Mouse (Mus musculus) intestine, embryonic 14.5 days (tissue): ENCODE data around the gene Pole4. TPM values are rescaled to one million over a fixed set of nuclear protein-coding genes. Genes with fewer than 3 reads are reported as not detected.
"Not testable (repeated sequence)": the region's sequence is repeated elsewhere in the genome, so short reads cannot be mapped to it uniquely, and the experiment has no call there.

Source experiments
- ATAC-seq: fragments of 200-750 bp; cut with Nextera tagmentation; replicated peaks from 2 replicates; pipeline ENCODE4 v1.8.0; 2017; ENCODE audit warnings: low read depth, moderate number of reproducible peaks, moderate TSS enrichment, moderate library complexity; ENCODE audit not compliant: low FRiP score, low TSS enrichment
- DNase-seq: peaks from one replicate; pipeline ENCODE4 v3.0.0-alpha.2; 2018; ENCODE audit warnings: low spot score
- H3K27ac ChIP-seq: fragments of 300-500 bp; sonication (generic); 2 replicates; pipeline ENCODE4 v1.5.1; 2014; ENCODE audit warnings: low read depth, mild to moderate bottlenecking, control low read depth
- H3K27me3 ChIP-seq: fragments of 300-500 bp; sonication (generic); replicated peaks from 2 replicates; pipeline ENCODE4 v1.6.1; 2014; ENCODE audit warnings: low read length, control low read depth; ENCODE audit not compliant: control insufficient read depth, insufficient read depth
- H3K36me3 ChIP-seq: fragments of 300-500 bp; sonication (generic); 2 replicates; pipeline ENCODE4 v1.6.1; 2014; ENCODE audit warnings: low read length, control low read depth; ENCODE audit not compliant: control insufficient read depth, insufficient read depth
- H3K4me1 ChIP-seq: fragments of 300-500 bp; sonication (generic); replicated peaks from 2 replicates; pipeline ENCODE4 v1.6.1; 2014; ENCODE audit warnings: low read length, control low read depth, mixed read lengths; ENCODE audit not compliant: control insufficient read depth, insufficient read depth
- H3K4me2 ChIP-seq: fragments of 300-500 bp; sonication (generic); 2 replicates; pipeline ENCODE4 v1.6.1; 2014; ENCODE audit warnings: low read length
- H3K4me3 ChIP-seq: fragments of 300-500 bp; sonication (generic); 2 replicates; pipeline ENCODE4 v1.5.1; 2014; ENCODE audit warnings: low read depth, low read length, control low read depth, mixed read lengths
- H3K9ac ChIP-seq: fragments of 300-500 bp; sonication (generic); 2 replicates; pipeline ENCODE4 v1.6.1; 2014; ENCODE audit warnings: mild to moderate bottlenecking, low read length
- H3K9me3 ChIP-seq: fragments of 300-500 bp; sonication (generic); 2 replicates; pipeline ENCODE4 v1.6.1; 2016; ENCODE audit warnings: low read length, control low read depth; ENCODE audit not compliant: control insufficient read depth
- WGBS: fragments of 180-500 bp; shearing (Covaris S2); extraction: QIAGEN DNeasy Blood & Tissue Kit; methylation state at CpG from one replicate; pipeline ENCODE4 v1.1.7; 2014; 5-methylcytosine and 5-hydroxymethylcytosine counted together
- polyA plus RNA-seq: library from polyadenylated mRNA; unstranded; fragments of >200 nt; fragmentation: Nextera tagmentation; extraction: Ambion mirVana; gene quantifications from 2 replicates; pipeline ENCODE4 v1.2.1, GENCODE M21; 2014

Gene Pole4
- polyA plus RNA-seq, 1 experiment from 2014 or later, result 107 TPM

DNA sequence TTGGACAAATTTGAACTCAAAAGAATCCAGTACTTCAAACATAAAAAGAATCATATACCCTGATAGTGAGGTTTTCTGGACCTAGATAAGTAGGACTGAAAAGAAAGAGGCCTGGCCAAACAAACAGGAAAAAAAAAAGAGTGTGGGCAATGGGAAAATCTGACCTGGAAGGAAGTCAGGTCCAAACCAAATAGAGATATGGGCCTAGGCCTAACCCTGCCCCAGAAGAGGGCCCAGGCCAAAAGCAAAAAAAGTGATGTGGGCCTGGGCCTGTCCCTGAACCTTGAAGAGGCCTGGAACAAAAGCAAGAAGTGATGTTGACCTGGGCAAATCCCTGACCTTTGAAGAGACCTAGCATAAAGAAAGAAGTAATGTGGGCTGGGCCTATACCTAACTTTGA lies 21.0 kb downstream of the Pole4 start:
- Histone ChIP-seq H3K4me2 (no peak overlapping the region), H3K4me3 (no peak overlapping the region), H3K27me3 (no peaks in the 10 kb centered on the region), H3K36me3 (no peaks in the 10 kb centered on the region), H3K9me3 (no peaks in the 10 kb centered on the region), H3K9ac (no peak overlapping the region), H3K27ac (no peak overlapping the region), H3K4me1 (no peaks in the 10 kb centered on the region)
- DNase-seq (no peak), ATAC-seq (no peak)

DNA sequence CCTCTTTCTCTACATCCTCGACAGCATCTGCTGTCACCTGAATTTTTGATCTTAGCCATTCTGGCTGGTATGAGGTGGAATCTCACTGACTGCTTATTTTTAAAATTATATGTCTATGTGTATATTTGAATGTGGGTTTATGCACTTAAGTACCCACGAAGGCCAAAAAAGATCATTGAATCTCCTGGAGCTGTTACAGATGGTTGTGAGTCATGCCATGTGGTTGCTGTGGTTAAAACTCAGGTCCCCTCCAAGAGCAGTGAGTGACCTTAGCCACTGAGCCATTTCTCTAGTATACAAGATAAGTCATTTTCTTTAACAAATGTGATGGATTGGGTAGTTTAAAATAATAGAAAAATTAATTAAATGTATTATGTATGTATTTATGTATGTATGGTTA lies 25.9 kb downstream of the Pole4 start:
- not testable (repeated sequence) for ATAC-seq, DNase-seq, H3K9me3 ChIP-seq, H3K36me3 ChIP-seq, H3K4me2 ChIP-seq, H3K27me3 ChIP-seq, H3K9ac ChIP-seq, H3K4me3 ChIP-seq, H3K27ac ChIP-seq, H3K4me1 ChIP-seq
- WGBS, result 87% methylated on average over 2 of the region's 2 CpGs

DNA sequence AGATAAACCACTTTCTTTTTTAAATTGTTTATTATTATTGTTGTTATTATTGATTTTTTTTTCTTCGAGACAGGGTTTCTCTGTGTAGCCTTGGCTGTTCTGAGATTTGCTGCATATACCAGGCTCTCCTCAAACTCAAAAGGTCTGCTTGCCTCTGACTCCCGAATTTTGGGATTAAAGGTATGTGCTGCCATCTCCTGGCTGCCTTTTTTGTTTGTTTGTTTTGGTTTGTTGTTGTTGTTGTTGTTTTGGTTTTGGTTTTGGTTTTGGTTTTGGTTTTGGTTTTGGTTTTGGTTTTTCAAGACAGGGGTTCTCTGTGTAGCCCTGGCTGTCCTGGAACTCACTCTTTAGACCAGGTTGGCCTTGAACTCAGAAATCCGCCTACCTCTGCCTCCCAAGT lies 27.5 kb downstream of the Pole4 start:
- not testable (repeated sequence) for H3K36me3 ChIP-seq, H3K4me1 ChIP-seq, H3K4me2 ChIP-seq, H3K27me3 ChIP-seq, H3K9ac ChIP-seq, ATAC-seq, H3K4me3 ChIP-seq, H3K9me3 ChIP-seq, DNase-seq, H3K27ac ChIP-seq
- WGBS, result 78% methylated on average over 3 of the region's 3 CpGs

DNA sequence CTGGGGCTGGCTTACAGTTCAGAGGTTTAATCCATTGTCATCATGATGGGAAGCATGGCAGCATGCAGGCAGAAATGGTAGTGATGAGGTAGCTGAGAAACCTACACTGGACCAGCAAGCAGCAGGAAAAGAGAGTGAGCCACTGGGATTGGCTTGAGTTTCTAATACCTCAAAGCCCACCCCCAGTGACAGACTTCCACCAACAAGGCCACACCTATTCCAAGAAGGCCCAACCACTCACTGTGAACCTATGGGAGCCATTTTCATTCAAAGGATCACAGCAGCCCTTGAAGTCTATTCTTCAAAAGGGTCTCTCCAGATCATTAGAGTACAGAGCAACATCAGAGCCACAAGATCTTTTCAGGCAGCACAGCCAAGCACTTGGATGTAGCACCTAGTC lies 38.7 kb downstream of the Pole4 start:
- no peaks in the 10 kb centered on the region for H3K27me3 ChIP-seq
- no peak overlapping the region for H3K4me2 ChIP-seq
- H3K9ac ChIP-seq, result no peak overlapping the region
- no peaks in the 10 kb centered on the region for H3K4me1 ChIP-seq
- DNase-seq (no peak), ATAC-seq (no peak)
- no peaks in the 10 kb centered on the region for H3K9me3 ChIP-seq
- H3K4me3 ChIP-seq, result no peak overlapping the region
- no peak overlapping the region for H3K27ac ChIP-seq
- no peaks in the 10 kb centered on the region for H3K36me3 ChIP-seq

DNA sequence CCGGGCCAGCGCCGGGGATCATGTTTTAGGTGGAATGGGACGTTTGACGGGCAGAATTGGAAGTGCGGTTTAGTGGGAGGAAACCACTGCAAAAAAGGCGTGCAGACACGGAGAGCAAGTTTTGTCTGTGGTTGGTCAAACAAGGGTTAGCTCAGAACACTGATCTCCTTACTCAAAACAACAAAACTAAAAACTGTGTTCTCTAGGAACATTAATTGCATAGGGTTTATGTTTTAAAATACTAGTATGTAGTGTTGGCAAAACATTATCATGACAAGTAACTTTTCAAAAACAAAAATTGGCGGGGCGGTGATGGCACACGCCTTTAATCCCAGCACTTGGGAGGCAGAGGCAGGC lies 52.0 kb downstream of the Pole4 start:
- ATAC-seq (no peak), DNase-seq (no peak)
- WGBS, result 38% methylated on average over 11 of the region's 11 CpGs
- Histone ChIP-seq H3K4me3 (peak overlapping the region; percentile 58), H3K9ac (peak overlapping the region; percentile 71), H3K27ac (peak overlapping the region; percentile 95), H3K36me3 (peaks cover 3% of the 10 kb centered on the region), H3K4me1 (0 out of 2 replicates have a peak, but pooled peaks cover 10% of the 10 kb centered on the region), H3K9me3 (no peaks in the 10 kb centered on the region), H3K27me3 (no peaks in the 10 kb centered on the region), H3K4me2 (peak overlapping the region; percentile 69)

DNA sequence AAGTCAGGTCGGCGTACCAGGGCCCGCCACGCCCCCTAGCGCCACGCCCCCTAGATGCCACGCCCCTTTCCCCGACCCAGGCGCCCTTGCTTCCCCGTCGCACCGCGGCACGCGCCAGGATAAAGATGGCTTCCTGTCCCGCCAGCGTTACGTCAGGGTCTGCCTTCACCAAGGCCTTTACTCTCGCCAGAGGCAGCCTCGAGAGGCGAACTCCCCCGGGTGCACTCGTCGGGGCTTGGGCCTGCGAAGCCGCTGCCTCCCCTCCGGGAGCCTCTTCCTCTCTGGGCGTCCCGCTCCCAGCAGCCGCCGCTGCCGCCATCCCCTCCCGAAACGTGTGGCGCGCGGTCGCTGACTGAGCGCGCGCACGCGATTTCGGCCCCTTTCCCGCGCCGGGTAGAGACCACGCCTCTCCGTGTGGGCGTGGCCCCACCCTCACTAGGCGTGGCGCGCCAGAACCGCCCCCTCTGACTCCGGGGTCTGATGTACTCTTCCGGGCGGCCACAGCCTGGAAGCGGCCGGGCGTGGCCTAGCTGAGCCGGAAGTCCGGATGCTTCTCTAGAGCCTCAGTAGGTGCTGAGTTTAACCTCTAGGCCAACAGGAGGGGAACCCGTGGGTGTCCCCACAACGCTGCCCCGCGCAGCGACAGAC lies 52.5 kb downstream of the Pole4 start:
- peak overlapping the region; percentile 95 for H3K27ac ChIP-seq
- WGBS, result under 1% methylated on average over 67 of the region's 67 CpGs
- H3K9me3 ChIP-seq, result no peaks in the 10 kb centered on the region
- peak overlapping the region; percentile 58 for H3K4me3 ChIP-seq
- ATAC-seq, result peak; percentile 99
- 0 out of 2 replicates have a peak, but pooled peaks cover 10% of the 10 kb centered on the region for H3K4me1 ChIP-seq
- H3K4me2 ChIP-seq, result peak overlapping the region; percentile 69
- peak overlapping the region; percentile 71 for H3K9ac ChIP-seq
- DNase-seq, result peak; percentile 98
- peaks cover 8% of the 10 kb centered on the region for H3K36me3 ChIP-seq
- no peaks in the 10 kb centered on the region for H3K27me3 ChIP-seq

DNA sequence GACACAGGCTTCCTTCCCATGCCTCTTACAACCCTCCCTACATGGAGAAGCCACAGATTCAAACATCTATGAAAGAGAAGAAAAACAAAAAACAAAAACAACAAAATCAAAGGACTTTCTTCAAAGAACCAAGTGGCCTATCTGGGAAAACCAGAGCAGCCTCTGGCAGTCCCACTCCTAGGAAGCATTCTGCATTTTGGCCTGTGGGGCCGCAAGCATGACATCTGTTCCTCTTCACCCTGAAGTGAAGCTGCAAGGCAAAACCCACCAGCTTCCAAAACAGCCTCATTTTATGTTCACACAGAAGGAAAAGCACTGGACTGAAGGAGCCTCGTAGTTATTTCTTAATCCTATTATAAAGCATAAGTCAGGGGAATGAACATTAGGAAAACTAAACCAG lies 56.1 kb downstream of the Pole4 start:
- no peak for ATAC-seq
- Histone ChIP-seq H3K4me1 (0 out of 2 replicates have a peak, but pooled peaks cover 10% of the 10 kb centered on the region), H3K27me3 (no peaks in the 10 kb centered on the region), H3K9me3 (no peaks in the 10 kb centered on the region), H3K9ac (no peak overlapping the region), H3K27ac (no peak overlapping the region), H3K4me3 (no peak overlapping the region), H3K4me2 (no peak overlapping the region), H3K36me3 (peaks cover 15% of the 10 kb centered on the region)
- WGBS, result 45% methylated on average over 2 of the region's 2 CpGs
- DNase-seq, result no peak

DNA sequence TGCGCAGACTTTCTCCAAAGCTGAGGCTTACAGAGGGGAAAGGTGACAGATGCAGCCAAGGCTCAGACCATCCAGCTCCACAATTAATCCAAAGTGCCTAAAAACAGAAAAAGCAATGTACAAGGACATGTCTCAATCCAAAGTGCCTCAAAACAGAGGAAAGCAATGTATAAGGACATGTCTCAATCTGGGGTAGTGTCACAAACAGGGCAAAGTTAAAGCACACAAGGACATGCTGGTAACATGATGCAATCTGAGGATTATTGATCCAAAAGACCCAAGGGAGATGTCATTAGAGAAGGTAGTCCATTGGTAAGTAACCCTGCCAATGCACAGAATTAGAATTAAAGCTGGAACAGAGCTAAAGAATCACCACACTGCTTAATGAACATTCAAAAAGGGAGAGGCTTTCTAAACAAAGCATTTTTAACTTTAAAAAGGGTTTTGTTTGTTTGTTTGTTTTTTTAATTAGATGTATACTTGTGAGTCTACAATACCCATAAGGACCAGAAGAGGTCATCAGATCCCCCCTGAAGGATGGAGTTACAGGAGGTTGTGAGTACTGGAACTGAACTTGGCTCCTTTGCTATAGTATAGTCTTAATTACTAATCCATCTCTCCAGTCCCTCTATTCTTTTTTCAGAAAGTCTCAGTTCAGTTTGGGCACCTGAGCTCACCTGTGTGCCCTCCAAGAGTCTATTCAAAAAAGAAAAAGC lies 57.1 kb downstream of the Pole4 start:
- no peak for ATAC-seq
- Histone ChIP-seq H3K36me3 (peaks cover 15% of the 10 kb centered on the region), H3K9me3 (no peaks in the 10 kb centered on the region), H3K27ac (no peak overlapping the region), H3K27me3 (no peaks in the 10 kb centered on the region), H3K4me3 (no peak overlapping the region), H3K4me1 (0 out of 2 replicates have a peak, but pooled peaks cover 10% of the 10 kb centered on the region), H3K9ac (no peak overlapping the region), H3K4me2 (no peak overlapping the region)
- no peak for DNase-seq
- WGBS, result 91% methylated on average over 1 of the region's 1 CpGs

DNA sequence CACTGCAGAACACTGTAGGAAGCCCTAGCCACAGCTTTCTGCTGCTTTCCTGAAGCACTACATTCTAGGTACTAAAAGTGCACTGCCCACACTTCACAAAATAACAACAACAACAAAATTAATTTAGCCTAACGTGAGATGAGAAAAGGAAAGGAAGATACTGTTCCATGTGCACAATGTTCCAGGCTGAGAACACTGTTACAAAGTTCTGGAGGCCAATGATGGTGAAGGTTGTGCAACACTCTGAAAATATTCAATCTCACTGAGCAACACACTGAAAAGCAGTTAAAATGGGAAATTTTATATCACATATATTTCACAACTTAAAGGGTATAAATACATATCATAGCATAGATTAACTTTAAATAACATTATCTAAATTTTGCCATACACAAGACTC lies 58.2 kb downstream of the Pole4 start:
- DNase-seq, result no peak
- H3K9me3 ChIP-seq, result no peaks in the 10 kb centered on the region
- H3K4me3 ChIP-seq, result no peak overlapping the region
- H3K27me3 ChIP-seq, result no peaks in the 10 kb centered on the region
- 0 out of 2 replicates have a peak, but pooled peaks cover 10% of the 10 kb centered on the region for H3K4me1 ChIP-seq
- H3K9ac ChIP-seq, result no peak overlapping the region
- WGBS, result 93% methylated on average over 1 of the region's 1 CpGs
- H3K36me3 ChIP-seq, result peaks cover 15% of the 10 kb centered on the region
- no peak for ATAC-seq
- no peak overlapping the region for H3K27ac ChIP-seq
- H3K4me2 ChIP-seq, result no peak overlapping the region
